Mouse (Mus musculus) granulocyte monocyte progenitor cell, adult 5-6 weeks (primary cell): ENCODE results near the gene Nfkbia. TPM values are rescaled to one million over a fixed set of nuclear protein-coding genes. Genes with fewer than 3 reads are reported as not detected.

Experiments used
- ATAC-seq: replicated peaks from 2 replicates; pipeline ENCODE4 v1.8.0; 2016; ENCODE audit warnings: mild to moderate bottlenecking, moderate TSS enrichment, inconsistent platforms; ENCODE audit not compliant: poor library complexity, severe bottlenecking
- total RNA-seq, 2 experiments: library from RNA; stranded (forward) in 1 of 2; stranded (reverse) in 1 of 2; fragments of 200-712, 200-1000 nt in 1 of 2; fragments of >200 nt in 1 of 2; fragmentation: Nextera tagmentation in 1 of 2; gene quantifications; 2 replicates each; pipeline ENCODE4 v1.2.3; 2014 to 2017

Gene Nfkbia
- total RNA-seq (2014; fragmentation: Nextera tagmentation) (7.5 and 15.3 TPM in 2 replicates), total RNA-seq (2017) (65.5 and 75.3 TPM in 2 replicates)

DNA sequence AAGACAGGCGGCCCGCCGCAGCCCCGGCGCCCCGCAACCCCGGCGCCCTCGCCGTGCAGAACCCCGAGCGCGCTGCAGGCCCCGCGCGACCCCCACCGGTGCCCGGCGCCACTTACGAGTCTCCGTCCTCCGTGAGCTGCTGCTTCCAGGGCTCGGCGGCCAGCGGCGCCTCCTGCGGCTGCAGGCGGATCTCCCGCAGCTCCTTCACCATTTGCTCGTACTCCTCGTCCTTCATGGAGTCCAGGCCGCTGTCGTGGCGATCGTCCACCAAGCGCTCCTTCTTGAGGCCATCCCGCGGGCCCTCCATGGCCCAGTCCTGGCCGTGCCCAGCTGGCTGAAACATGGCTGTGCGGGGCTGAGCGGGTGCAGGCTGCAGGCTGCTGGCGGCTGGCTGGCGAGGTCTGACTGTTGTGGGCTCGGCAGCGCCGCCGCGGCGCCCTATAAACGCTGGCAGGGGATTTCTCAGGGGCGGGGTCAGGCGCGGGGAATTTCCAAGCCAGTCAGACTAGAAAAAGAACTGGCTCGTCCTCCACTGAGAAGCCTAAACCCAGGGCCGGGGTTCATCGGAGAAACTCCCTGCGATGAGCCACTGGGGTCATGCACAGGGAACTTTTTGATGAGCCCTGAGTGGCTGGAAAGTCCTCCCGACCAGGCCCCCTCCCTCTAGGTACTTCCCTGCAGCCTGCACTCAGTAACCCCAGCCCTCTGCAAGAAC lies at the start of gene Nfkbia:
Gene Nfkbia, minus strand, starts transcription at position 464 of the 715 bp plus-strand sequence.
- peak; percentile 38 for ATAC-seq

DNA sequence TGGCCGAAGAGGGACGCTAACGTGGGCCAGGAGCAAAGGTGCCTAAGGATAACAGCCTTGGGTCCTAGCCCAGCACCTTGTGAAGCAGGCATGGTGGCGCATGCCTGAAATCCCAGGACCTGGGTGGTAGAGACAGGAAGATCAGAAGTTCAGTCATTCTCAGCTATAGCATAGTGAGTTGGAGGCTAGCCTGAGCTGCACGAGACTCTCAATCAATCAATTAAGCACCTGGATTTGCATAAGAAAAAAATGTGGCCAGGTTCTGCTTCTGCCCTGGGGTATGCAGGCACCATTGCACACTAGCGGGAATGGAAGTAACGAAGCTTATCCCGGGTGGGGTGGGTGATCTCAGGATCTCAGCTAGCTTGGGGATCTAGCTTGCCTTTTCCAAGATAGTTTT lies 46.7 kb upstream of the Nfkbia start:
- no peak for ATAC-seq

DNA sequence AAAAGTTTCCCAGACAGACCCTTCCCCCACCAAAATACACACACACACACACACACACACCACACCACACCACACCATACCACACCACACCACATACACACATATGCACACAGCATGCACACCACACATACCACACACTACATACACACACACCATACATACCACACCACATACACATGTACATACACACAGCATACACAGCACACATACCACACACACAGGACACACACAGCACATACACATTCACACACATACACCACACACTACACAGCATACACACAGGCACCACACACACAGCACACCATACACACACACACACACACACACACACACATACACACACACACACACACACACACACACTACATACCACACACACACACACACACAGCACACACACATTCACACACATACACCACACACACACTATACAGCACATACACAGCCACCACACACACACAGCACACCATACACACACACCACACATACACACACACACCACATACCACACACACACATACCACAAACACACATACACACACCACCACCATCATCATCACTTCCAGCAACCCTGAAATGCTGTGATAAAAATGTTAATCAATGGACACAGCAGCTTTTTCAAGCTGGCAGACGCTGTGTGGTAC lies 46.0 kb upstream of the Nfkbia start:
- ATAC-seq, result no peak

DNA sequence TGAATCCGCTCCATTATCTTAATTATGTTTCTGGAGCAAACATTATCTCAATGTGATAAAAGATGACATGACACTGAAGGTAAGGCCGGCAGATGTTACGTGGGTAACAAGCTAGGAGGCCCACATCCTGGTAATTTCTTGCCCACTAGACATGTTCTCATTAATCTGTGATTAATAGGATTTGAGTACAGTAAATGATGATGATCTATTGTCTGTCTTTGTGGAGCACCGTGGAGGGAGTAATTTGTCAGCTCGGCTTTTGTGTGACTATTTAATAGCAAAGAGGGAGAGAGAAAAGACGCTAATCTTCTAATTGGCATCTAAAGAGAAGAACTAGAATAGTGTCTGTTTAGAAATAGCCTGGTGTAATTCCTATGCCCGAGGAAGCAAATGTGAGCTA lies 45.3 kb upstream of the Nfkbia start:
- no peak for ATAC-seq

DNA sequence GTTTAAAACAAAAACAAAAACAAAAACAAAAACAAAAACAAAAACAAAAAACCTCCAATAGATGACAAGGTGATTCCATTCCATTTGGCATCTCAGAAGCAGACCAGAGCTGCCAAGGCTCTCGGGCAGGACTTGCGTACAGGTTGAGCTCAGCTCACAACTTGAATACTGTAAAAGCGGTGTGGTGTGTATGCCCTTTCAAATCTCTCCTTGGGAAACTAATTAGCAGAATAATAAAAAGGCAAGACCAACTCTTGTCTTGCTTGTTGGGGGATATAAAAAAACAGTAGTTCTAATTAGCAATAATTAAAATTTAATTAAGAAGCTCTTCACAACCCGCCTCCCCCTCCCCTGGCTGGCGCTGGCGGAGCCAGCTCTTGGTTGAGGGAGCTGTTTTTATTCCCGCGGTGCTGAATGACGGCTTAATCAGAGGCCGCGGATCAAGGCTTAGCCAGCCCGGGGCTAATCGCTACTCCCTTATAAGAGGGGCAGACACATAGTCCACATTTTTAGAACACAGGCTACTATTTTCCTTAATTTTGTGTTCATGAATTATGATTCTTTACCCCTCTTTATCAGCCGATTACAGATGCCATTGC lies 44.2 kb upstream of the Nfkbia start:
- no peak for ATAC-seq

DNA sequence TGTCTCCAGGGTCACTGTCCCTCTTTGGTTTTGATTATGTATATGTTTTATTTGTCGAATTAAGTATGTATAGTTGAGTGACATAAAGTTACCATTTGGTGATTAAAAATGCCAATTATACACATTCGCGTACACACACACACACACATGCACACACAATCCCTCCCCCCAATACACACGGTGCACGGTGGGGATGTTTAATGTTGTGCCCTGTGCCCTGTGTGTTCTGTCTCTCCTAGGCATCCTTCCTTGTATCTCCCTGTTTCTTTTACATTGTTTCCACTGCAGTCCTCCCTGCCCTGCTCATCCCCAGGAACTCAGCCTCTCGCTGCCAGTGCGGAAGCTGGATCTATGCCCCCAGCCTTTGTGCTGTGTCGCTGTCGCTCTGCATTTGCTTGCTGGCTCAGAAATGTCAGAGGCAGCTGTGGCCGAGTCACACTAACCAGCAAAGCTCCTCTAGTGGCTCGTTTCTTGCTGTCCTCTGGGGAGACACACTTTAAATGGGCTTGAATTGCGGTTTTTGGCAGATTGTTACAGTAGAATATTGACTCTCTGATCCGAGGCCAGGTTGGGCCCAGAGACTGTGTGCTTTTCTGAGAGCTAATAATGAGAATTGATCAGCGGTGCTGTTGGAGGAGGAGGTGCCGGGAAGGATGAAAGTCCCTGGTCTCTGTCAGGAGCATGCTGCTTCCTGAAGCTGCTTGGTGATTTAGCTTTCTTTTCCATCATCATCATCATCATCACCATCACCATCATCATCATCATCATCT lies 34.7 kb upstream of the Nfkbia start:
- ATAC-seq, result no peak

DNA sequence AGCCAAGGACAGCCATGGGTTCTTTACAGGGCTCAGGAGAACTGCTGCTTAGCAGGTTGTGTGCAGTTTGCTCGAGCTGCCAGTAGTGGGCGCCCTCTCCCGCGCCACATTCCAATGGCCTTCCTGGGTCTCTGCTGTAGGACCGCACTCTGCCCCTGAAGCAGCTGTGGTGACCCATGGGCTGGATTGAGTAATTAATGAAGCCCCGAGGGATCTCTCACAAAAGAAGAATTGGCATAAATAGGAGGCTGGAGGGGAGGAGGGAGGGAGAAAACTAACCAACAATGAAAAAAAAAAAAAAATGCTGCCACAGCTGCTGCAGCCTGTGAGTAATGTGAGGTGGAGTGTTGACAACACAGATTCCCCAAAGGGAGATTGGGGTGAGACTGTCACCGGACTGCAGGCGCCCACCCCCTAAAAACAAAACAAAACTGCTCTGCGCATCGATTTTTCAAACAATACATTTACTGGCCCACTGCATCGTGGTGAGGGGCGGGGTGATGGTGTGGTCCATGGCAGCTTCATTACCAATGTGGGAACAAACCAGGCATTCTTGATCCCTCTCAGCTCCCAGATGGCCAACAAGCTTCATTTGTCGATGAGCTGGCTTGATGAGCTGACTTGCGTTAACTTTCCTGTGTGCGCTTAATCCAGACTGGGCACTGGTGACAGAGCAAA lies 25.8 kb upstream of the Nfkbia start:
- peak; percentile 93 for ATAC-seq

DNA sequence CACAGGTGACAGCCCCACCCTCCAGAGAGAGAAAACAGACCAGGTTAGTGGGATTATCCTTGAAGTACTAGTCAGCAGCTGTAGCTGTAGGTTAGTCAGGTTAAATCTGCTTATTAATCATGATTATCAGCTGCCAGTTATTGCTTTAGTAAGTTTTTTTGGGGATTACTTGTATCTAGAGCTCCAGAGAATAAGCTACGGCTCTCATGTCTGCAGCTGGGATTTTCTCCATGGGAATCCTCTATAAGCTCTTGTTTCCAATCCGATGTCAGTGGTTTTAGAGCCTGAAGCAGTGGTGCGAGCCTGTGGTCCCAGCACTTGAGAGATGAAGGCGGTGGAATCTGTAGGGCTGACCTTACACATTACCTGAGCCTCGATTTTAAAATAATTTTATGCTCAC lies 16.4 kb upstream of the Nfkbia start:
- ATAC-seq, result no peak

DNA sequence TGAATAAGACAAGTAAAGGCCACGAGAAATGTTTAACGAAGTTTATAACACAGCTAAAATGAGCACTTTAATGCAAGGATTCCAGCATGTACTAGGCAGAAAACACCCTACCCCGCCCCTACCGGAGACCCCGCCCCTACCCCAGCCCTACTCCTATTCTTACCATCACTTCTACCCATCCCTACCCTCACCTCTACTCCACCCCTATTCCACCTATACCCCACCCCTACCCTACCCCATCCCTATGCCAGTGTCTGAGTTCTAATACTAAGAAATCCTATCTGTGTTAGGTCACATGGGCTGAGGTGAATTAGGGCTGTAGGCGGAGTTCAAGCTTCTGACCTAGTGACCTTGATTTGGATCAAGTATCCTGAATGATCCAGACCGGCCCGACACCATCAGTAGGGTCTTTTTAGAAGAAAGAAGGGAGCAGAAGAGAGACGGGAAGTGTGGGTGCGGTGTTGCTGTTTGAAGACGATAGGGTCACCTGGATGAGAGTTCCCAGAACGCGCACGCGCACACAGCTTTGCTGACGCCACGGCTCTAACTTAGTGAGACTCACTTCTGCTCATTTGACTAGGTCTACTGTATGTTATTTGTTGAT lies 15.0 kb upstream of the Nfkbia start:
- ATAC-seq, result no peak

DNA sequence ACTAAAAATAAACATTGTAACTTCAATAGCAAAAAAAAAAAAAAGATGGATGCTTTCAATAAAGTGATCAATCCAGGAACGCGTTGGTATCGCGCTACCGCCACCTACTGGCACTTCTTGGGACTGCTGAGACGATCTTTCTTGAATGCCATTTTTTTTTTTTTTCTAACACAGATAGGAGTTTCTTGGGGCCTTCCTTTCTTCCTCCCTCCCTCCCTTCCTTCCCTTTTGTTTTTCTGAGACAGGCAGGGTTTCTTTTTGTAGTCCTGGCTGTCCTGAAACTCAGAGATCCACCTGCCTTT lies 13.5 kb upstream of the Nfkbia start:
- peak; percentile 77 for ATAC-seq

DNA sequence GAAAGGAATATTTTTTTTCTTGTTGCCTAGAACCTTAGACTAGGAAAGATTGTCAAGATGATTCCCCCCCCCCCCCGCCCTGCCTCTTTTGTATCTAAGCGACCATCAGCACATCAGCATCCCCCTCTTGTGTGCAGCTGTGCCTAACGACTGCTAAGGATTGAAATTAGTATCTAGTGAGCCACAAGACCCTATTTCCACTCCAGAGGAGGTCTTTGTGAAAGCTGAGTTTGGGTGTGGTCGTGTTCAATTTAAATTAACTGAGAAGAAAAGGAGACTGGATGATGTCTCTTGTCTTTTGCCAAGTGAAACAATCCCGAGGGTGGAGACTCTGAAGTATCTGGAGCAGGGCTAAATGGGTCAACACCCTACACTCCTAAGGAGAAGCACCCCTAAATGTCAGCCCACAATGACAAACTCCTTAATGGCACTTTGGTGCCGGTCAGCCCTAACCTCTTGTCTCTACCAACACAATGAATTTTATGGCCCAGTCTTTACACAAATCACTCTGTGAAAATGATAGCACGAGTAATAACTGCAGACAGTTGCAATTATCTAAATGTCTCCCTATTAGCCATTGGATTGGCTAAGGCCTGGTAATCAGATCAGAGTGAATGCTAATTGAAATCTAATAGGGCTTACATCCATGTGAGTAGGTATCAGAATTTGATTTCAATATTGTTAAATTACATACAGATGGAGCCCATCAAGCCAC lies 13.0 kb upstream of the Nfkbia start:
- no peak for ATAC-seq

DNA sequence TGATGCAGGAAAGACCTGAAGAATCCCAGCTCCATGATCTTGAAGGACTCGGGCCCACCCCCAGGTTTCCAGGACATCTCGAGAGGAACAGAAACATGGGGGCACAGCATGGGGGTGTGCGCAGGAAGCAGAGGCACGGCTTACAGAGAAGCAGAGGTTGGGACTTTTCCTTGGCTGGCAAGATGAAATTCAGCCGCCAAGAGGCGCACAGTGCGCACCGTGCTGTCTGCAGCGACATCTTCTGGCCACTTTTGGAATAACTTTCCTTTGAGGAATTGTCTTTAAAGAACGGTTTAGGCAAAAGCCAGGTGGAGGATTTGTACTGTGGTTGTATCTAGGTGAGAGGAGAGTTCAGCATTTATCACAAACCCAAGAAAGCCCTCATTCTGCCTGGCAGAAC lies 6.6 kb upstream of the Nfkbia start:
- ATAC-seq, result peak; percentile 66

DNA sequence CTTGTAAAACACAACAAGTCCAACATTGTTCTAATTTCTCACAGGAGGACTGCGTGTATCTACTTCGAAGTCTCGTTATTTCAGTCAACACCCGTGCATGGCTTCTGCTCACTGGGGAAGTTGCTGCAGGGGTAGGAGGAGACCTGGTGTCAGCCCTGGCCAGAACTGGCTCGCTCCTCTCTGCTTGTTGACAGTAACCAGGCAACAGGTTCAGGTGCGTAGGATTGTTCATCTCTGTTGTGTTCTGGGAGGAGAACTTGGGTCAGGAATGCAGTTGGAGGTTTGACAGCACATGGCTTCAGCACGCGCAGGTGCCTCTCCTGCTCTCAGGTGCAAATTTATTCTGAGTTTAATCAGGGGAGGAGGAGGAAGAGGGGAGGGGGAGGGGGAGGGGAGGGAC lies 5.3 kb upstream of the Nfkbia start:
- ATAC-seq, result no peak

DNA sequence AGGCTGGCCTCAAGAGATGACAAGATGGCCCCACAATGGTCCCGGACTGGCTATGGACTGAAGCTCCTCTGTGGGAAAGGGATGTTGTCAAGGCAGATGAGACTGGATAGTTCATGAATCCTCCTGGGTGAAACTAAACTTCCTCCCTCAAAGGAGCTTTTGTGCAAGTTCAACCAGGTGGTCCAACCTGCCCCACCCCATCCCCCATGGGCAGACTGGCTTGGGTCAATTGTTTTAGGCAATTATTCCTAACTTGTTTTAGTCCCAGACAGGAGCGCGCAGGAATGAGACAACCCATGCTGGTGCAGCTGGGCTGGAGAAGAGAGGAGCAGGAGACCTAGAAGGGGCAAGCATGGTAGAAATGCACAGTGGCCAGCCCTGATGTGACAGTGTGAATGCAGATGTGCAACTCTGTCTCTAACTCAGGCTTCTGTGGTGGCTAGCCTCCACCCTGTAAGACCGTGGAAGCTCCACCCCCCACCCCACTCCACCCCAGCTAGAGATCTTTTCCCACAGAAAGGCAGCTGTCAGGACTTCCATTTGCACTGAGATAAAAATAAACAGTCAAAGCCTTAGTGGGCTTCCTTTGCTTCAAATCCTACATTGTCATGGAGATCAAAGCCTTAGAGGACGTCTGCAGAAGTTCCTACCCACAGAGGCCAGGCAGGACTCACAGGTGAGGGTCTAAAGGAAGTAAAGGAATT lies 3.6 kb upstream of the Nfkbia start:
- ATAC-seq, result no peak

DNA sequence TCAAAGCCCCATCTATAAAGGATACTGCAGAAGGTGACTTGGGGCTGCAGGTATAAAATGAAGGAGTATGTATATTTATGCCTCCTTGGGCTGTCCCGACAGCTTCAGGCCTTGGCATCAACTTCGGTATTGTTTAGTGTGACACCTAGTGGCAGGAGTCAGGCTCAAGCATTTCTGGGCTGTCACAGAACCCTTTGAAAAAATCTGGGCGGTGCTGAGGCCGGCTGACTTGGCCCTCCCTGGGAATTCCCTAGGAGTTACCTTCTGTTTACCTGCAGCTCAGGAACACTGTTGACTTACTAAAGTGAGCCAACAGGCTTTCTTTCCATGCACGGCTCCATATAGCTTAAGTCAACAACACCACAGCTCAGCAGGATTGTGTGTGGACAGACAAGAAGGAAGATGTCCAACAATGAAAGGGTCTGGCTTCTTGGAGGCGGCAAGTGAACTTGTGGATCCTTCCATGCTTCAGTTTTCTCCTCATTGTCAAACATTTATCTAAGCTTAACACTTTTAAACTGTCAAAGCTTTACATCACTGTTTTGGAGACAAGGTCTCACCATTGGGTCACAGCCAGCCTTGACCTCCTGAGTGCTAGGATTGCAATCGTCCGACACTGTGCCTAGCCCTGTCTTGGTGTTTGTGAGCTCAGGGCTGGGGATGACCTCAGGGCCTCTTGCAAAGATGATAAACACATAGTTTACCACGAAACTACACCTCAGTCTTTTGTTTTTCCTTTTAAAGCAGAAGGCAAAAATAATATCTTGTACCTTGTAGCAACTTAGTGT lies 2.9 kb upstream of the Nfkbia start:
- ATAC-seq, result 0 out of 2 replicates have a peak, but pooled peaks have one; percentile 7

DNA sequence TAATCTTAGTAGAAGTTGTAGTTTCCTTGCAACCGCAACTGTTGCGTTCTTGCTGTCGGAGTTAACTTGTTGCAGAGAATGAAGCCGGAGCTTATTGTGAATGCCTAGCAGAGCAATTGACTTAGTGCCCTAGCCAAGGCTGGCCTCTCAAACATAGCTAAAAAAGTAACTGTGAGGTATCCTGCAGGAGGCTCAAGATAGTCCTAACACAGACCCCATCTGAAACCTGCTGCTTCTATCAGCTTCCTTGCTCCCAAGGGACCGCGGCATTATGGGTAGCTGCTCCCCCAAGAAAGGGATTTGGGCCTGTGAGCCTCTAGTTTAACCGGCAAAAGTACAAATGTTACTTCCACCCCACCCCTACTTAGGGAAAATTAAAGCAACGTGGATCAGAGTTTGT lies 934 bp upstream of the Nfkbia start:
- no peak for ATAC-seq

DNA sequence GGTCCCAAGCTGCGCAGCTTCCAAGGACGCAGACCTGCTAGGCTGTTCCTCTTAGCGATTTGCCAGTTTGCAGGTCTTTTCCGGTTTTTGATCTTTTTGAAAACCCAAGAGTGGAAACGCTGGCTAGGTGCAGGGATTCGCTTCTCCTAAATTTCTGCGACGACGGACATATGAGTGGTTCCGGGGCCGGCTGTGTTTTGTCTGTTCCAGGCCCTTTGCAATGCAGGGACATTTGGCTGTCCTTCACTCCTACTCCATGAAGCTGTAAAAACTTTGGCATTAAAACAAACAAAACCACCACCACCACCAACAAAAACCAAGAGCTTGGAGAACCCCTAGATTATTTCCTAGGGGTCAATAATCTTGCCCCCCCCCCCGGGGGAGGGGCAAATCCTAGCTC lies 494 bp upstream of the Nfkbia start:
- no peak for ATAC-seq

DNA sequence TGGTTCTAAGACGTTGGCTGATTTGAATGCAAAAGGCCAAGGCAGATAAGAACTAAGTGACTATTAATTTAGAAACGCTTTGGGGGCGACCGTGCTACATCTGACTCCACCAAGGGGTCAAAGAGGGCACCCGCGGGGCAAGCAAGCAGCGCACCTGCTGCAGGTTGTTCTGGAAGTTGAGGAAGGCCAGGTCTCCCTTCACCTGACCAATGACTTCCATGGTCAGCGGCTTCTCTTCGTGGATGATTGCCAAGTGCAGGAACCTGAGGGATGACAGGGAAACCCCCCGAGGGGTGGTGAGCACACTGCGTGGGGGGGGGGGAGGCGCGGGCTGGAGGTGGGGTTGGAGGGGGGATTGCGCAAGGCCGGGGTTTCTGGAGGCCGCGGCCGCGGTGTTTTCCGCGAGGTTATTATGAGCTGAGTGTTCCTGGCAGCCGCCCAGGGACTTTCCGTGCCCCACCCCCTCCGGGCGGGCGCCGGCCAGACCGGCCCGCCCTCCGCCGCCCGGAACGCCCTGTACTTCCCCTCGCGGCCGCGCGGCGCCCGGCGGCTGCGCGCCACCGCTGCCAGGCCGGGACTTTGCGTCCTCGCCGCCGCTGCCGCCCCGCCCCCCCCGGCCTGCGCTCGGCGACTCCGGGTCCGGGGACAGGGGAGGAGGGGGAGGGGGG lies 797 bp downstream of the Nfkbia start:
- ATAC-seq, result peak; percentile 17
